Mouse (Mus musculus): ENCODE measurements around the gene Ubl7. TPM values are rescaled to one million over a fixed set of nuclear protein-coding genes. Genes with fewer than 3 reads are reported as not detected.

Ubl7 gene
- total and polyA plus RNA-seq, 3 experiments, result 19.1 to 159 (median 72.5) TPM

- DNase-seq (ENCODE audit: low spot score) (no peak), ATAC-seq (ENCODE audit: extremely low read depth, insufficient number of reproducible peaks, low FRiP score, poor library complexity, severe bottlenecking) (no peak)
- peaks cover 8% of the 10 kb centered on the region for H3K4me1 ChIP-seq (ENCODE audit: insufficient read depth, low read depth, low read length)
- no peak overlapping the region for H3K4me3 ChIP-seq (ENCODE audit: low read depth, low read length)
- H3K36me3 ChIP-seq (replicated peaks), result no peaks in the 10 kb centered on the region
- H3K27me3 ChIP-seq (ENCODE audit: insufficient read depth, low read length), result peaks cover 21% of the 10 kb centered on the region
- H3K9me3 ChIP-seq (replicated peaks), result no peaks in the 10 kb centered on the region
- no peak for TF ChIP-seq TAL1 (conservative IDR thresholded peaks at IDR 0.05; ENCODE audit: low read depth, low read length)
- no peak for TF ChIP-seq CTCF (IDR thresholded peaks at IDR 0.05; ENCODE audit: low read depth, low read length)
- no peak for TF ChIP-seq POLR2AphosphoS5 (IDR thresholded peaks at IDR 0.05; ENCODE audit: insufficient replicate concordance, low read depth, low read length)
- no peak for TF ChIP-seq GATA2 (IDR thresholded peaks at IDR 0.05; ENCODE audit: borderline replicate concordance, low read depth, low read length)
- TF ChIP-seq GATA1 (IDR thresholded peaks at IDR 0.05; ENCODE audit: borderline replicate concordance, low read length), result no peak
These were observed 7.1 kb upstream of the Ubl7 start for GRCm38 (mm10) chr9:57903589-57904249.

- H3K36me3 ChIP-seq (replicated peaks), result no peaks in the 10 kb centered on the region
- H3K9me3 ChIP-seq (replicated peaks), result no peaks in the 10 kb centered on the region
- ATAC-seq (ENCODE audit: extremely low read depth, insufficient number of reproducible peaks, low FRiP score, poor library complexity, severe bottlenecking) (no peak), DNase-seq (ENCODE audit: low spot score) (no peak)
- H3K4me1 ChIP-seq (ENCODE audit: insufficient read depth, low read depth, low read length), result peaks cover 8% of the 10 kb centered on the region
- no peak for TF ChIP-seq CTCF (IDR thresholded peaks at IDR 0.05; ENCODE audit: low read depth, low read length)
- TF ChIP-seq POLR2AphosphoS5 (IDR thresholded peaks at IDR 0.05; ENCODE audit: insufficient replicate concordance, low read depth, low read length), result no peak
- TF ChIP-seq GATA2 (IDR thresholded peaks at IDR 0.05; ENCODE audit: borderline replicate concordance, low read depth, low read length), result no peak
- TF ChIP-seq TAL1 (conservative IDR thresholded peaks at IDR 0.05; ENCODE audit: low read depth, low read length), result no peak
- TF ChIP-seq GATA1 (IDR thresholded peaks at IDR 0.05; ENCODE audit: borderline replicate concordance, low read length), result no peak
- H3K4me3 ChIP-seq (ENCODE audit: low read depth, low read length), result no peak overlapping the region
- H3K27me3 ChIP-seq (ENCODE audit: insufficient read depth, low read length), result peaks cover 21% of the 10 kb centered on the region
These were observed 6.5 kb upstream of the Ubl7 start for GRCm38 (mm10) chr9:57904250-57904644.

DNA sequence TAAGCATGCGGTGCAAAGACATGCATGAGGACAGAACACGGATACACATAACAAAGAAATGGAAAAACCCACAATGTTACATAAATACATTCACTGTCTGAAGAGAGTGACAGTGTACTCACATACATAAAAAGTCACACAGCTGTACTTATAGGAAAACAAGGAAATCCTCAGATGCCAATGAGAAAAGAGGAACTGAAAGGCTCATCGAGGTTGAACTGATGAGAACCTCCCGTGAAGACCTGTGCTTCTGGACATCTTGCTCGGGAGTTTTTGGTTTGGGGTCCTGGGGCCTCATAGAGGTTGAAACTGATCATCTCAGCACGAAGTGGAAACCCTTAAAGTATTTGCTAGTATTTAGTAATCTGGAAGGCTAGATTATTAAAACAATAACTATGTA lies 3.6 kb upstream of the Ubl7 start:
- H3K27me3 ChIP-seq (ENCODE audit: insufficient read depth, low read length), result peaks cover 9% of the 10 kb centered on the region
- DNase-seq (ENCODE audit: low spot score), result no peak
- TF ChIP-seq TAL1 (conservative IDR thresholded peaks at IDR 0.05; ENCODE audit: low read depth, low read length) (no peak), POLR2AphosphoS5 (IDR thresholded peaks at IDR 0.05; ENCODE audit: insufficient replicate concordance, low read depth, low read length) (no peak)
- H3K4me1 ChIP-seq (ENCODE audit: insufficient read depth, low read depth, low read length), result peaks cover 12% of the 10 kb centered on the region
- no peaks in the 10 kb centered on the region for H3K36me3 ChIP-seq (replicated peaks)
- H3K9me3 ChIP-seq (replicated peaks), result no peaks in the 10 kb centered on the region
- no peak overlapping the region for H3K4me3 ChIP-seq (ENCODE audit: low read depth, low read length)
- ATAC-seq (ENCODE audit: extremely low read depth, insufficient number of reproducible peaks, low FRiP score, poor library complexity, severe bottlenecking), result no peak

DNA sequence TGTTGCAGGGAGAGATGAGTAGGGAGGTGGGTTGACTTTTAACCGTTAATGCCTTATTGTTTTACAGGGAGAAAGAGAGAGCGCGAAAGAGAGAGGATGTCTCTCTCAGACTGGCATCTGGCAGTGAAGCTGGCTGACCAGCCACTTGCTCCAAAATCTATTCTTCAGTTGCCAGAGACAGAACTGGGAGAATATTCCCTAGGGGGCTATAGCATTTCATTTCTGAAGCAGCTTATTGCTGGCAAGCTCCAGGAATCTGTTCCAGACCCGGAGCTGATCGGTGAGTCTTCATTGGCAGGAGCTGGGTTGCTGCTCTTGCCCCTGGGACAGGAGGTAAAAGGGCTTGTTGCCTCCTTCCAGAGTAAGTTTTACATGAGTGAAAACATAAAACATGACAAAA lies 1.8 kb downstream of the Ubl7 start:
- Histone ChIP-seq H3K9me3 (replicated peaks) (no peaks in the 10 kb centered on the region), H3K36me3 (replicated peaks) (peaks cover 36% of the 10 kb centered on the region), H3K4me3 (ENCODE audit: low read depth, low read length) (no peak overlapping the region), H3K4me1 (ENCODE audit: insufficient read depth, low read depth, low read length) (peaks cover 15% of the 10 kb centered on the region), H3K27me3 (ENCODE audit: insufficient read depth, low read length) (no peaks in the 10 kb centered on the region)
- DNase-seq (ENCODE audit: low spot score), result no peak
- TF ChIP-seq CTCF (IDR thresholded peaks at IDR 0.05; ENCODE audit: low read depth, low read length), result no peak
- TF ChIP-seq GATA2 (IDR thresholded peaks at IDR 0.05; ENCODE audit: borderline replicate concordance, low read depth, low read length), result no peak
- no peak for TF ChIP-seq GATA1 (IDR thresholded peaks at IDR 0.05; ENCODE audit: borderline replicate concordance, low read length)
- TF ChIP-seq TAL1 (conservative IDR thresholded peaks at IDR 0.05; ENCODE audit: low read depth, low read length), result no peak
- TF ChIP-seq POLR2AphosphoS5 (IDR thresholded peaks at IDR 0.05; ENCODE audit: insufficient replicate concordance, low read depth, low read length), result no peak
- ATAC-seq (ENCODE audit: extremely low read depth, insufficient number of reproducible peaks, low FRiP score, poor library complexity, severe bottlenecking), result no peak

- Histone ChIP-seq H3K36me3 (replicated peaks) (peaks cover 86% of the 10 kb centered on the region), H3K9me3 (replicated peaks) (no peaks in the 10 kb centered on the region), H3K4me1 (ENCODE audit: insufficient read depth, low read depth, low read length) (no peaks in the 10 kb centered on the region), H3K27me3 (ENCODE audit: insufficient read depth, low read length) (no peaks in the 10 kb centered on the region), H3K4me3 (ENCODE audit: low read depth, low read length) (no peak overlapping the region)
- TF ChIP-seq GATA1 (IDR thresholded peaks at IDR 0.05; ENCODE audit: borderline replicate concordance, low read length), result no peak
- TF ChIP-seq TAL1 (conservative IDR thresholded peaks at IDR 0.05; ENCODE audit: low read depth, low read length), result no peak
- TF ChIP-seq GATA2 (IDR thresholded peaks at IDR 0.05; ENCODE audit: borderline replicate concordance, low read depth, low read length), result no peak
- no peak for TF ChIP-seq POLR2AphosphoS5 (IDR thresholded peaks at IDR 0.05; ENCODE audit: insufficient replicate concordance, low read depth, low read length)
- TF ChIP-seq CTCF (IDR thresholded peaks at IDR 0.05; ENCODE audit: low read depth, low read length), result no peak
- no peak for ATAC-seq (ENCODE audit: extremely low read depth, insufficient number of reproducible peaks, low FRiP score, poor library complexity, severe bottlenecking)
- DNase-seq (ENCODE audit: low spot score), result no peak
These were observed 10.8 kb downstream of the Ubl7 start for GRCm38 (mm10) chr9:57921491-57922060.

GRCm38 (mm10) chr9:57922381-57922780 lies 11.6 kb downstream of the Ubl7 start:
- no peak for TF ChIP-seq CTCF (IDR thresholded peaks at IDR 0.05; ENCODE audit: low read depth, low read length)
- no peak for TF ChIP-seq GATA1 (IDR thresholded peaks at IDR 0.05; ENCODE audit: borderline replicate concordance, low read length)
- TF ChIP-seq POLR2AphosphoS5 (IDR thresholded peaks at IDR 0.05; ENCODE audit: insufficient replicate concordance, low read depth, low read length), result no peak
- no peak for TF ChIP-seq TAL1 (conservative IDR thresholded peaks at IDR 0.05; ENCODE audit: low read depth, low read length)
- TF ChIP-seq GATA2 (IDR thresholded peaks at IDR 0.05; ENCODE audit: borderline replicate concordance, low read depth, low read length), result no peak
- DNase-seq (ENCODE audit: low spot score), result no peak
- no peak for ATAC-seq (ENCODE audit: extremely low read depth, insufficient number of reproducible peaks, low FRiP score, poor library complexity, severe bottlenecking)
- no peaks in the 10 kb centered on the region for H3K4me1 ChIP-seq (ENCODE audit: insufficient read depth, low read depth, low read length)
- no peak overlapping the region for H3K4me3 ChIP-seq (ENCODE audit: low read depth, low read length)
- no peaks in the 10 kb centered on the region for H3K9me3 ChIP-seq (replicated peaks)
- H3K27me3 ChIP-seq (ENCODE audit: insufficient read depth, low read length), result no peaks in the 10 kb centered on the region
- peaks cover 89% of the 10 kb centered on the region for H3K36me3 ChIP-seq (replicated peaks)
